Mouse (Mus musculus): ENCODE measurements around the gene Shkbp1.

GRCm38 (mm10) chr7:27384731-27385130 lies 28.9 kb upstream of the Shkbp1 start:
- TF ChIP-seq CHD2 (IDR thresholded peaks at IDR 0.05; ENCODE audit: low read depth, low read length), result no peak
- TF ChIP-seq MAFK (IDR thresholded peaks at IDR 0.05; ENCODE audit: insufficient read depth, low read depth, low read length), result no peak
- no peak for TF ChIP-seq HCFC1 (IDR thresholded peaks at IDR 0.05; ENCODE audit: borderline replicate concordance, insufficient read depth, low read length)

Measured in ES-E14 (cell line).